Mouse (Mus musculus) layer of hippocampus, adult 18-20 months (tissue): ENCODE measurements around the gene Mcfd2. TPM values are rescaled to one million over a fixed set of nuclear protein-coding genes. Genes with fewer than 3 reads are reported as not detected.
A peak's percentile ranks its signal among the peaks of the same experiment; 100 is the strongest.
"Not testable (repeated sequence)": the region's sequence is repeated elsewhere in the genome, so short reads cannot be mapped to it uniquely, and the experiment has no call there.

Experiments
- DNase-seq, 2 experiments: peaks; one replicate each; pipeline ENCODE4 v3.0.0; 2022; ENCODE audit warnings: low spot score in 2 of 2
- long read RNA-seq: library from polyadenylated mRNA; stranded (forward); transcript quantifications from one replicate; pipeline ENCODE4 v2.0.0, GENCODE M21; 2021
- total RNA-seq, 2 experiments: library from RNA; stranded (reverse); gene quantifications; 2 replicates each; pipeline ENCODE4 v1.2.3; 2021

Mcfd2 gene
- 10 to 100 TPM; 69.7 to 73.0 TPM for total RNA-seq
- long read RNA-seq, transcript Mcfd2-201 (4 exons, 2,038 nt) = major isoform, 85 of 110 reads
- long read RNA-seq, partial matches to known transcripts = 5 of 110 reads
- long read RNA-seq, other reads (novel, unspliced or antisense) = 15 of 110 reads

DNA sequence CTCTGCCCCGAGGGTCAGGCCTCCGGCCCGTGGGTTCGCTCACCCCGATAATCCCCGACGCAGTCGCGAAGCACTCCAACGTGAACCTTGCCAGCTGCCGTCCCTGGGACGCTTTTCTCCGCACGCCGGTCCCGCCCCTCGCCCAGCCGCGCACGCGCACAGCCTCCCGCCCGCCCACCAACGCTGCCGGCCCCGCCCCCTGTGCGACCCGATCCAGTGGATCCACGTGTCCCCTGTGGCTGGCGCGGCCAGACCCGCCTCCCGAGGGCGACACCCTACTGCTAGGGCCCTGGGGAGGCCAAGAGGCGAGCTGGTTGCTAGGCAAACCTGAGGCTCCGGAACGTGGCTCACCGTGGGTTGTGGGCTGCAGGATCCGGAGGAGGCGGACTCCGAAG, at the start of gene Mcfd2:
TSS of gene Mcfd2 (minus strand) at position 144 of the 395 bp plus-strand sequence.
- DNase-seq = peak; percentile 82 to 90

- peak; percentile 88 to 97 for DNase-seq
Observed at GRCm38 (mm10) chr17:87315021-87315531, 49.3 kb upstream of the Mcfd2 start.

- no peak for DNase-seq
Observed at GRCm38 (mm10) chr17:87314530-87314946, 48.8 kb upstream of the Mcfd2 start.

- no peak for DNase-seq
Observed at GRCm38 (mm10) chr17:87314121-87314520, 48.4 kb upstream of the Mcfd2 start.

DNA sequence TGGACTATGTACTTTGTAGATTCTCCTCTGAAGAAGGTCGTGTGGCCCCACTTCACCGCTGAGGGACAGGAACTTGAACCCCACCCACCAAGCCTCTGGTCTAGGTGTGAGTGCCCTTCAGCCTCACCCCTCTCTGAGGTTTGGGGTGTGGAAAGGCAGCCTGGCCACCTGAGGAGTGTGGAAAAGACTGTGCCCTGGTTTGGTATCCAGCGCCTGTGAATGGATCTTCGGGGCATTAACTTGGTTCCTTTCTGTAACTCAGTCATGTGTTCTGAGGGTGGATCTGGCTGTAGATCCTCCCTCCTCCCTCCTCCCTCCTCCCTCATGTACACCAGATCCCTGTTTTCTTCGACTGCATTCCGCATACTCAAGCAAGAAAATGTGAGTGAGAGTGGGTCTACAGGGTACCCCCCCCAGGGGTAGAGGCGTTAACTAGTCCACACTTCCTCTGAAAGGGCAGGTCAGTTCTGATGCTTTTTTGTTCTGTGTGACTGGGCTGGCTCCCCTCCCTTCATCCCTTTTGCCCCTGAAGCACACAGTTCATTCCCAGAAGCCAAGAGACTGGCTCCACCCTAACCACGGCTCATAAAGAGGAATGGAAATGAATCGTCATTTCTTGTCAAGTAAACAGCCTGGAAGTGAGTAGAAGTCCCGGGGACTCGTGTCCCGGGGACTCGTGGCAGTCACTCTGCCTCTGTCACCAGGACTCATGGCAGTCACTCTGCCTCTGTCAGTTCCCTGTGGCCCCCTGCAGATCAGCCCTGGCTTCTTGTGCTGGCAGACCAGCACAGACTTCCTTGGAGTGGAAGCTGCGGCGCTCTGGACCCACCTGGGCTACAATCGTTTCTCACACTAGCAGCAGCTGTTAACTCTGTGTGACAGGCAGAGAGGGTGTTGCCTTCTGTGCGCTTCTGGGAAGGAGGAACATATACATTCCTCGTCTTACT, 47.5 kb upstream of the Mcfd2 start:
- DNase-seq = no peak

DNA sequence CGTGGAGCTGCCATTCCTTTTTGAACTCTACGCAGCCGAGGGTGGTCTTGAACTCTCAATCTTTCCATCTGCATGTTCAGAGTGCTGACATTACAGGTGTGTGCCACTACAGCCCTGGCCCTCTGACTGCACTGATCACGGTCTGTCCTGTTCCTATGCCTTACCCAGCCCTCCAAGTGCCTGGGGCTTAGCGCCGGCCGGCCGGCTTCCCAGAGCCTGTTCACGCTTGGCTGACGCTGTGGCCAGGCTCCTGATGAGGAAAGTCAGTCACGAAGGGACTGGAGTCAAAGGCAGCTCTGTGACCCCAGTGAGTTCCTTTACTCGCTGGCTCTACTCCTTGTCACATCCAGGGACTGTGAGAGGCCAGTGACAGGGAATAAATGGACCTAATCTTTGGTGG, 46.6 kb upstream of the Mcfd2 start:
- no peak for DNase-seq

DNA sequence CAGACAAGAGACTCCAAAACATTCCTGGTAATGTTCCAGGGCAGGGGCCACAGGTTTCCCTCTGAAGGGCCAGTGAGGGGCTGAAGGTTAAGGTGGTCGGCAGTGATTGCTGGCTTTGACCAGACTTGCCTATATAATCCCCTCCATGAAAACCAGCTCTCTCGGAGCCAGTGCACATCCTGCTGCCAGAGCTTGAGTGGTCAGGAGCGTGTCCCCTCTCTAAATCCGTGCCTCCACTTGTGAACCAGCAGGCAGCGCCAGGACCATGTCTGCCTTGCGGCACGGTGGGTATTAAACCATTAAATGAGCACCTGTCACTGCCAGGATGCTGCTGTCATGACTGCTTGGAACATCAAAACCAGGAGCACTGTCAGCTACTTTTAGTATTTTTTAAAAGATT, 44.8 kb upstream of the Mcfd2 start:
- no peak for DNase-seq

- DNase-seq = no peak
Observed at GRCm38 (mm10) chr17:87309073-87309788, 43.5 kb upstream of the Mcfd2 start.

GRCm38 (mm10) chr17:87306746-87307145, 41.0 kb upstream of the Mcfd2 start:
- no peak for DNase-seq

DNA sequence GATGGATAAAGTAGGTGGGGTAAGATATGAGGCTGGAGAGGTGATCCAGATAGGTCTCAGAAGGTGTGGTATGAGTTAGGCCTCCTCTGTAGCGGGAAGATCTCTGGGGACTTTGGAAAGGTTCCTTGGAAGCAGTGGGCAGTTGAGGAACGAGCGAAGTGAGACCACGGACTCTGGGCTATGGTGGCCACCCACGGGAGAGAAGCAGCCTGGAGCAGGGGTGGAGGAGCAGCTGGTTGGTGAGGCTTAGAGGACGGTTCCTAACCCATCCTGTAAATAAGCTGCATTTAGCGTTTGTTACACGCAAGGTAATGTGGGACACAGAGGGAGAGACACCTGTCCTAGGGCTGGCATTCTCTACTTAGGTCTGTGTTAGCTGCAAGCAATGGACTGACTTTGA, 39.3 kb upstream of the Mcfd2 start:
- no peak for DNase-seq

DNA sequence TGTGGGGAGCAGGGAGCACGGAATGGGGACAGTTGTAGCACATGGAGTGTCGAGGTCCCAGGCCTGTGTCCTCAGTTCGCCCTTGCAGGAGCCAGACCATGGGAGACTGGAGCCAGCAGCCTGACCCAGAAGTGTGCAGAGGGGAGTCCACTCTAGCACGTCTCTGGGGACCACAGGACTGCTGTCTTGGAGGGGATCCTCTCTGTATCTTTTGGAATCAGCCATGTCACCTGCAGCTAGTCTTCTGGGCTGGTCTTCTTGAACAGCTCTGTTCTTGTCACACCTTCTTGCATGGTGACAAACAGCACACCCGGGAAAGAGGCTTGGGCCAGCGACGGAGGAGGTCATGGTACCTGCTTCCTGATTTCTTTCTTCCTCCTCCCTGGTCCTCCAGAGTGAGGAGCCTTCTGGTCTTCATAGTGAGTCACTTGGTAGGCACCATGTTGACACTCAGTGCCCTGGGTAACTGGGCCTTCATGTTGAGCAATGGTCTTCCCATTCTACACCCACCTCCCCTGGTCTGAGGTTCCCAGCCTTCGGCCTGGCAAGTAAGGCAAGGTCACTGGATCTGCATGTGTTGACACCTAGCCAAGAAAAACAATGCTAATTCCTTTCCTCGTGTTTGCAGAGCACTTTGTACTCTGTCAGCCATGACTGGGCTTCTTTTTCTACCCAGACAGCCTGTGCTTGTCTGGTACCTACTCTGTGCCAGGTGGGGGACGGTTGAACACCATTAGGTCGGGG, 38.6 kb upstream of the Mcfd2 start:
- no peak for DNase-seq

- DNase-seq = no peak
Observed at GRCm38 (mm10) chr17:87302014-87302794, 36.5 kb upstream of the Mcfd2 start.

GRCm38 (mm10) chr17:87301607-87302006, 35.9 kb upstream of the Mcfd2 start:
- DNase-seq = not testable (repeated sequence)

- no peak for DNase-seq
Observed at GRCm38 (mm10) chr17:87300340-87300739, 34.6 kb upstream of the Mcfd2 start.

GRCm38 (mm10) chr17:87298944-87299343, 33.2 kb upstream of the Mcfd2 start:
- no peak for DNase-seq

GRCm38 (mm10) chr17:87296701-87297100, 31.0 kb upstream of the Mcfd2 start:
- not testable (repeated sequence) for DNase-seq

DNA sequence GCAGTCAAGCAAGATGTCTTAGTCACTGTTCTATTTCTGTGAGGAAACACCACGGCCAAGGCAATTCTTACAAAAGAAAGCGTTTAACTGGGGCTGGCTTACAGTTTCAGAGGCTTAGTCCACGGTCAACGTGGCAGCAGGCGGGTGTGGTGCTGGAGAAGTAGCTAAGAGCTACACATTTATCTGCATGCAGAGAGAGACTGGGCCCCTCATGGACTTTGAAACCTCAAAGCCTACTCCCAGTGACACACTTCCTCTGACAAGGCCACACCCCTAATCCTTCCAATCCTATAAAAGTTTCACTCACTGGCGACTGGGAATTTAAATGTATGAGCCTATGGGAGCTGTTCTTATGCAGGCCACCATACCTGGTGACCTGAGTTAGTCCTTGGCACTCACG, 30.0 kb upstream of the Mcfd2 start:
- DNase-seq = no peak

- no peak for DNase-seq
Observed at GRCm38 (mm10) chr17:87293125-87293524, 27.4 kb upstream of the Mcfd2 start.

DNA sequence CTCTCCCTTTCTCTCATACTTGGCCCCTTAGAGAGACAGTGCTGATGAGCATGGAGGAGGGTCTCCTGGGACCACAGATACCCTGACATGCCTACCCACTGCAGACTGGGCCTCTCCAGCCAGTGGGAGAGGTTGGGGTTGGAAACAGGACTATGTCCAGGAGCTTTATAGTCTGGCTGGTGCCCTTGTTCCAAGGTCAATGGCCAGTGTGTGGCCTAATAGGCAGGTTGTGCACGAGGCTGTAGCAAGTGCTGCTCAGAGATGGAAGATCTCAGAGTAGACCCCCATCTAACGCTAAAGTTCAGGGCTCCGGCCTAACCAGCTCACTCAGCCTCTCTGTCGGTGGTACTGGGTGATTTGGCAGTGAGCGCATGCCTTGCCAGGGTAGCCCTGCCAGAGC, 26.0 kb upstream of the Mcfd2 start:
- DNase-seq = no peak

DNA sequence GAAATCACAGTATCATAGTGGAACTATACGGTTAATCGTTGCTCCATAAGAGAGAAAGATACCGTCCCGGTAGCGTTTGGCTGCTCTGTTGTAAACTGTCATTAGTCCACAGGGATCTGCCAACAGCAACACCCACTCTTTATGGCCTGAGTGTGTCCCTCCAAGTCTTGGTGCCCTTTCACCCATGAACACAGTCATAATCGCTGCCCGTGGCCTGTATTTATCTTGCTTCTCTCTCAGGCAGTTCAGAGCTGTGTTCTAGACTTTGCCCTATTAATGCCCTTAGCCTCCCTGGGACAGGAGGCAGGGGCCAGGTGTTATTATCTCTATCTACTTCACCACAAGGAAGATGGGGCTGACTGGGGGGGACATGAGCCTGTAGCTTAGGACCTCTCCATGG, 25.3 kb upstream of the Mcfd2 start:
- DNase-seq = no peak
